Mouse (Mus musculus): ENCODE data around the gene Lrp4.

- peak; percentile 84 for TF ChIP-seq CTCF (IDR thresholded peaks at IDR 0.05; ENCODE audit: extremely low read depth, insufficient read depth, low read length)
- no peak for TF ChIP-seq POLR2A (IDR thresholded peaks at IDR 0.05; ENCODE audit: extremely low read depth, insufficient read depth, low read length)
Observed at GRCm38 (mm10) chr2:91480805-91481514, 23.6 kb downstream of the Lrp4 start.

All from cortical plate, adult 2 months (tissue).